Mouse (Mus musculus): Measurements from ENCODE around the gene Sltm.
"Not testable (repeated sequence)": the region's sequence is repeated elsewhere in the genome, so short reads cannot be mapped to it uniquely, and the experiment has no call there.

Gene Sltm

DNA sequence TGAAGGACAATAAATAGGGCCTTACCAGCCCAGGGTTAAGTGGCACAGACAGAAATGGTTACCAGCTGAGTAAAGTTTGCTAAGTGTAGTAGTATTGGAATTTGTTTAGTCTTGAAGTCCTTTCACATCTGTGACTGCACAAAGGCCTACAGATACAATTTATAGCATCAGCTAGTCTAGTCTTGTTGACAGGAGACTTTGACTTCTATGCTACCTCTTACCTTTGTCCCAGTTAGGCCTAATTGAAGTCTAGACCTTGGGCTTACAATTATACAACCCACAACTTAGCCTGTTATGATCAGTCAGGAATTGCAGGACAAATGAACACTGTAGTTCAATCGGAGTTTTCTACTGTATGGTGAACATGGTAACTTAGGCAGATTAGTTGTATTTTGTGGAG lies 9.0 kb downstream of the Sltm start:
- no peak for DNase-seq (ENCODE audit: extremely low spot score)

DNA sequence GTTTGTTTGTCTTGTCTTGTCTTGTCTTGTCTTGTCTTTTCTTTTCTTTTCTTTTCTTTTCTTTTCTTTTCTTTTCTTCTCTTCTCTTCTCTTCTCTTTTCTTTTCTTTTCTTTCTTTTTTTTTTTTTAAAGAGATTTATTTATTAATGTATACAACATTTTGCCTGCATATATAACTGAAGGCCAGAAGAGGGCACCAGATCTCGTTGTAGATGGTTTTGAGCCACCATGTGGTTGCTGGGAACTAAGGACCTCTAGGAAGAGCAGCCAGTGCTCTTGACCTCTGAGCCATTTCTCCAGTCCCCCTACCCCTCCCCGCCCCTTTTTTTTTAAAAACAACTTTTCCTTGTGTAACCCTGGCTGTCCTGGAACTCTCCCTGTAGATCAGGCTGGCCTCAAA lies 9.7 kb downstream of the Sltm start:
- not testable (repeated sequence) for DNase-seq (ENCODE audit: extremely low spot score)

DNA sequence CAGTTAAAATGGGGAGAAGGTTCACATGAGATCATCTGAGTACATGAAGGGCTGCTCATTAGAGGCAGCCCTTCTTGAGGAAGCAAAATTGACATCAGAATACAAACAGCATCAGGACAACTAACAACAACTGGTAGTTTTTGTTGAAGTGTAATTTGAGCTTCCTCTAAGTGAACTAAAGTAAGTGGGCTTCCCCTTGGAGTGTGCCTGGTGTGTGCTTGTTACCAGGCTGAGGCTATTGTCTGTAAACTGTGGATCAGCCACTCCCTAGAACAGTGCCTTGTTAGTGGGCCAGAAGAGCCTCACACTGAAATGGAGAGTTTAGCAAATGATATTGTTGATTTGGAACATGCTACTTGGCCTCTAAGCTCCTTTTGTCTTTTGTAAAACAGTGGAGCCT lies 12.9 kb downstream of the Sltm start:
- no peak for DNase-seq (ENCODE audit: extremely low spot score)

DNA sequence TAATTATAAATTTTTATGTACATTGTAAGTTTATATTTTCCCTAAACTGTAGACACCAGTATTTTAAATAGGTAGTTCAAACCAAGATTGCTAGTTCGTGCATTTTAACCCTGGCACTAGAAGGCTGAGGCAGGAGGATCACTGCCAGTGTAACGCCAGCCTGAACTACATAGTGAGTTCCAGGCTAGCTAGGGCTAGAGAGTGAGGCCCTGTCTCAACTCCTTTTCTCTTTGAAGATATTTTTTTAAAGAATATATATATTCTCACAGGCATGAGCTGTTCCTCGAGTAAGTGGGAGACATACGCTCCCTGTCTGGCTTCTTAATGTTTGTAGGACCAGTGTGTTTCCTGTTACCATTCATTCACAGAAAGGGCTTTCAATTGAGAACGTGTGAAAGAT lies 14.2 kb downstream of the Sltm start:
- DNase-seq (ENCODE audit: extremely low spot score), result no peak

DNA sequence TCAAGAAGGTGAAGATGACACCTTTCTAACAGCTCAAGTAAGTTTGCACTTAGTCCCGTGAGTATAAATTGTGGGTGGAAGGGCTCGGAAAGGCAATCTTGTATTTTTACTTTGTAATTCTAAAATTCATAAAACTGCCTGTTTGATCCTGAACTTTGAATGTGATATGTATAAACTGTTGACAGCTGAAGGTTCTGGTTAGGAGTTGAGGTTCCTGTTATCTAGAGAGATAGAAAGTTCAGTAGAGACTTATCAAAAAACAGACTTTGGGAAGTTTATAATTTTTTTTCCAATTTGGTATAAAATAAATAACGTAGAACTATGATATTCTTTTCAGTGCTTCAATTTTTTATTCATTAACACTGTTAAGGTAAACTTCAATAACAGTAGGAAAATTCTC lies 20.3 kb downstream of the Sltm start:
- no peak for DNase-seq (ENCODE audit: extremely low spot score)

DNA sequence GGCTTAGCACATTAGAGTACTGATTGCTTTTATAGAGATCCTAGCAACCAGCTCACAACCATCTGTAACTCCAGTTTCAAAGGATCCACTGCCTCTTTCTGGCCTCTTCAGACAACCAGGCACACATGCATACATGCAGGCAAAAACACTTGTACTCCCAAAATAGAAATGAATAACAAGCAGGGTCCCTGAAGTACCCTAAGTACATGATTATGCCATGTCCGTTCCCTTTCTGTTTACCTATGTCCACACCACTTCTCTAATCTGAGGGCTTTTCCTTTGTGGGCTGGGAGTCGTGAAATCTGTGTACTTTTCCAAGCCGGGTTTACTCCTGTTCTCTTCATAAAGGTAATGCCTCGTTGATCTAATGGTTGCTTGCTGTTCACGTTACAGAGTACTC lies 25.1 kb downstream of the Sltm start:
- DNase-seq (ENCODE audit: extremely low spot score), result no peak

DNA sequence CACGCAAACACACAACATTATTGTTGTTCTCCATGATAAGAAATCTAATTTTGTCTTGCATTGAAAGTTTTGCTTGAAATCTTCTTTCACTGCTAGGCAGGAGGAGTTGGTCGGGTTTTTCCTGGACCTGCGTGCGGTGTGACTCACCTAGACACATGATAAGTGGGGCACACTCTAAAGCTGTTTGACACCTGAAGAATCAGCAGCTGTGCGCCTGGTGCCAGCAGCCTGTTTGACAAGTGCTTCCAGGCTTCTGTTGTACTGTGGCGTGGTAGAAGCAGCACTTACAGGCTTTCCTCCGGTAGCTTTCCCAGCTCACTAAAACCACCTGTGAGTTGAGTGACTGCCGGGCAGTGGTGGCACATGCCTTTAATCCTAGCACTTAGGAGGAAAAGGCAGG lies 27.8 kb downstream of the Sltm start:
- DNase-seq (ENCODE audit: extremely low spot score), result no peak

DNA sequence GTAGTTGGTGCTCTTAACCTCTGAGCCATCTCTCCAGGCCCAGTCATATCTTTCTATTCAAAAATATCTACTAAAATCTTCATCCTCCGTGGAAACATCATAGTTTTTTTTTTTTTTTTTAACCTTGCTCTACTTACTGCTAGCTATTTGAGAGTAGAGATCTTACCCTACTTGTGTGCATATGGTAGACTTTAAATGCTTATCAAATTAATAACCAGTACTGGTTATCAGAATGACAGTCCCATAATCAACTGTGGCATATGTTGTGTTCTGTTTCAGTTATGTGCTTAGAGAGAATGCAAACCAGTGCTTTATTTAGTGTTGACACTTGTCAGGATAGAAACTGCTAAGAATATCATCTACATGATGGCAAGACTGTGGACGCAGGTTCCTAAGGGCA lies 35.6 kb downstream of the Sltm start:
- no peak for DNase-seq (ENCODE audit: extremely low spot score)

DNA sequence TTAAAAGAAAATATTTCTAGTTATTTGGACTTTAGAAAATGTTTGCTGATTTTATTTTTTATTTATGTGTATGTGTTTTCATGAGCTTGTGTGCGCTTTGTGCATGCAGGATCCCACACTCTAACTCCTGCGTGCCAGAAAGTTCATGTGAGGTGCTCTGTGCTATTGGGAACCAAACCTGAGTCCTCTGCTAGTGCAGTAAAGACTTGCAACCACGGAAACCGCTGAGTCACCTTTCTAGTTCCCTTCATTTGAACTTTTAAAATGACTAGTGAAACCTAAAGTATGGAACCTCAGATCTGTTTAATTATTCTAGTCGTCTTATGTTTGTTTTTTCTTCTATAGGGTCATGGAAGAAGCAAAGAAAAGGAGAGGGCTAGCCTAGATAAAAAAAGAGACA lies 38.4 kb downstream of the Sltm start:
- no peak for DNase-seq (ENCODE audit: extremely low spot score)

DNA sequence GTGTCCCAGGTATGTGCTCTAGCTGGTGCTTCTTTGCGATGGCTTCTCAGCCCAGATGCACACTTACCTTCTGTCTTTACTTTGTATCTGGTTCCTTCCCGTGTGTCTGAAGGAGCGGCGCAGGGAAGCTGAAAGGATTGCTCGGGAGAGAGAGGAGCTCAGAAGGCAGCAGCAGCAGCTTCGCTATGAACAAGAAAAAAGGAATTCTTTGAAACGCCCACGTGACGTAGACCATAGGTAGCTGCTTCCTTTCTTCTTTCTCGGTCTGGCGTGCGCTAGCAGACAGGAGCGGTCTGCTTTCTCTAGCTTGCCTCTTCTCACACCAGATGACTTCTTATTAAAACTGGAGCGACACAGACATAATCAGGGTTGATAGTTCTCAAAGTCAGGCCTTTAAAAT lies 42.1 kb downstream of the Sltm start:
- no peak for DNase-seq (ENCODE audit: extremely low spot score)

DNA sequence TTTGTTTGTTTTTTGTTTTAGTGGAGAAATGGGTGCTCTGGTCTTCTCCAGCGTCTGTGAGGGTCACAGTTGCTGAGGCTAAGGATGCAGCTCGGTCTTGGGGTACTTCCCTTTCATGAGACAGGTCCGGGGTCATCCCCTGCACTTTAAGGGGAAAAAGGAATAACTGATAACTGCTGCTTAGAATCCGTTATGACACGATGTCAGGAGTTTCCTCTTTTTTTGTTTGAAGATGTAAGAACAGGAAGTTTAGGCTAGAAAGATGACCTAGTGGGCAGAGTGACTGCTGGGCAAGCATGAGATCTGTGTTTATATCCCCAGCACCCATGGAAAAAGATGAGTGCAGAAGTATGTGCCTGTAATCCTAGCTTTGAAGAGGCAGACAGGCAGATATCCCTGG lies 42.6 kb downstream of the Sltm start:
- DNase-seq (ENCODE audit: extremely low spot score), result no peak

DNA sequence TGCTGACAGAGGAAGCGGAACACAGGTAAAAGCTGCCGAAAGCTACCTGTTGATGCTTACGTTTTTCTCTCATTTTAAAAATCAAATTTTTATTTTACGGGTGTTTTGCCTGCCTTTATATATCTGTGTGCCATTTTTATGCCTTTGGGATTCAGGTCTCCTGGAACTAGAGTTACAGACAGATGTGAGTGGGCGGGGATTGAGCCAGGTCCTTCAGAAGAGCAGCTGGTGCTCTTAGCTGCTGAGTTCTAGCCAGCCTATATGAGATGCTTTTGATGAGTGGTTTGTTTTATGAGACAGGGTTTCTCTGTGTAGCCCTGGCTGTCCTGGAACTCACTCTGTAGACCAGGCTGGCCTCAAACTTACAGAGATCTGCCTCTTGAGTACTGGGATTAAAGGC lies 44.6 kb downstream of the Sltm start:
- no peak for DNase-seq (ENCODE audit: extremely low spot score)

DNA sequence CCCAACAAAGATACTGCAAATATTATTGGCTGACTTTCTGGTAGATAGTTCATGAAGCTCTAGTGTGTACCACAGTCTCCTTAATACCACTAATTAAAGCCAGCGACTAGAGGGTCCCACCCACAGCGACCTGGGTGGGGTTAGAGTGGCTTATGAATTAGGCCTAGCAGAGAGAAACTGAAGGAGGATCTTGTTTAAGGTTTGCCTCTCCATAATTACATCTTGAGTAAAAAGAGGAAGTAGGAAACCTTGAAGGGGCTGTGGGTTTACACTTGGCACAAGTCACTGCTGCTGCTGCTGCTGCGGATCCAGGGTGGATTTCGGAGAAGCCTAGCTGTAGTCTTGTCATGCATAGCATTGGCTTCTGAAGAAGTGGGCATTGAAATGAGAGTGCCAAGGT lies 48.2 kb downstream of the Sltm start:
- DNase-seq (ENCODE audit: extremely low spot score), result no peak

DNA sequence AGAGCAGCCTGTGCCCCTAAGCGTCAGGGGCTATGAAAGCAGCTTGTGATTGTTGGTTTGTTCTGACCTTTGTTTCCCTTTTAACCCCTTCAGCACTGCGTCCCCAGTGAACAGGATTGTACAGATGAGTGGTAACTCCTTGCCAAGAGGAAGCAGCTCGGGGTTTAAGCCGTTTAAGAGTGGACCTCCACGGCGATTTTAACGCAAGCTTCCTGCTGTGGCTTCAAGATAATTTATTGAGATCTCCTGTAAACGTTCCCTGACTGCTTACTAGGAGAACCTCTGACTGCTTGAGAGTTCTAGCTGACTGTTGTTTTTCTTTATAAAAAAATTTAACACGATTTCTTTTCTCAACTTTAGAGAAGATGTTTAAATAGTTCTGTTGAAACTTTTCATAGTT lies 48.9 kb downstream of the Sltm start:
- no peak for DNase-seq (ENCODE audit: extremely low spot score)

DNA sequence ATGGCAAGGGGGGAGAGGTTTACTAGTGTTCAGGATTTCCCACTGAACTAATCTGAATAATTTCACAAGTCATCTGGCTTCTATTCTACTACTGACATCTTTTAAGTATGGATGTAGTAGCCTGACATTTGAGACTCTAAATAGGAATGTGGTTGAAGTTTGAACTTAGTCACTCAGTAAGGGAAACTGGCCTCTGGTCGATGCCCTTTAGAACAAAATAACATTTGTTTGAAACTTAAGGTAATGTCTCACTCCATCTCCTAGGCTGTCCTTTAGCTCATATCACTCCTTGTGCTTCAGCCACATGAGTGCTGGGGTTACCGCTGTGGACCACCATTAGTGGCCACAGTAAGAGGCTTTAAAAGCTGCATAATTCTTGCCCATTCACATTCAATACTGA lies 55.7 kb downstream of the Sltm start:
- no peak for DNase-seq (ENCODE audit: extremely low spot score)

DNA sequence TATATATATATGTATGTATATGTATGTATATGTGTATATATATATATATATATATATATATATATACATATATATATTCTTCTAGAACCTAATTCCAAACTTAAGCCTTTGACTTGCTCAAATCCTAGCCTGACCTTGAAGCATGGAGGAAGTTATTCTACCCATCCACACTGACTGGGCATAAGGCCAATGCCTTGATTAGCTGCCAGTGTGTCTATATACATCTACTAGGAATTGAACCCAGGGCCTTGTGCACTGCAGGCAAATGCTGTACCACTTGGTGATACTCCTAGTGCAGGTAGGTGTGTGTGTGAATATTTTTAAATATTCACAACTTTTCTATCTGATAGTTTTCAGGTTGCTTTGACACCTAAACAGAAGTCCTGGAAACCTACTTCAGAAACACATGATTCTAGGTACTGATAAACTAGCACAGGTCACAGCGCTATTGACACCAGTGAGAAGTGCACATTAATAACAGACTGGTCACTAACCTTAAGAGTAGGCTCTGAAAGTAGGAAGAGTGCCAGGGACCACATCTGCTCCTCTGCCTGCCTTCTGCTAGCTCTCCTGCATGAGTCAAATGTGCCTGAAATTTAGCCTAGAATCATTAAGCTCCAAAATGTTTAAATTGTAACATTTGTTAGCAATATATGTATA lies 59.8 kb downstream of the Sltm start:
- no peak for DNase-seq (ENCODE audit: extremely low spot score)

DNA sequence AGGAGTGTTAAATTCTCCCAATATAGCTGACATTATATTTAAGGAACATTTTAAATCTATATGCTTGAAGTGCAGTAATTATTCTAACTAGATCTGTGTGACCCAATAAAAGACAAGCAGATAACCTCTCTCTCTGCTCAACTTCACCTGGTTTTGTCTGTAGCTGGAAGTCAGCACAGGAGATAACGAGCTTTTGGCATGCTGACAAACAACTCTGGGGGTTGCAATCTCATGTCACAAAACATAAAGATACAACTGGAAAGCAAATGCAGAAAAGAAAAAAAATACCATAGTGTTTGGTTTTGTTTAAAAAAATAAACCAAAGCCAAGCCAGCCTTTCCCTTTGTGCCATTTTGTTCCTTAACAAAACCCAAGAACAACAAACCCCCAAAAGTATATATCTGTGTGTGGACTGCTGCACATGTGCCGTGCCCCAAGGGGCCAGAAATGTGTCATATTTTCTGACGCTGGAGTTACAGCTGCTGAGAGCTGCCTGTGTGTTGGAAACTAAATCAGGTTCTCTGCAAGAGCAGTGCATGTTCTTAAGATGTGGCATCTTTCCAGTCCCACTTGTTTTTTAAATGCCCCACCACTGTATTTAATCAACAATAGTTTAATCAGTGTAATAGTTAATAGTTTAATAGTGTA lies 68.6 kb downstream of the Sltm start:
- DNase-seq (ENCODE audit: extremely low spot score), result no peak

DNA sequence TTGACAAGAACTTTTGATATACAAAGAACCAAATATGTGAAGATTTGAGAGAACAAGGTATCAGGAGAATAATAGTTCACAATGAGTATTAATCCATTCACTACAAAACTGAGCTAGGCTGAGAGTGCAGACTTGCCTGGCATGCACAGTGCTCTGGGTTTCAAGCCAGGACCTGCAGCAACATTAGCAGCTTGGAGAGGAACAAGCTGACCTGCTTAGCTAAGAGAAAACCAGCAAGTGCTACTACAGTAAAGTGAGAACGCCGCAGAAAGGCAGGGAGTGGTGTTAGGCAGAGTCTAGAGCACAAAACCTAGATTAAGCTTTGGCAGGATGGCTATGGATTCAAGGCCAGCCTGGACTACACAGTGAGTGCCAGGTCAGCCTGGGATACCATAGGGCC lies 87.2 kb downstream of the Sltm start:
- DNase-seq (ENCODE audit: extremely low spot score), result no peak

DNA sequence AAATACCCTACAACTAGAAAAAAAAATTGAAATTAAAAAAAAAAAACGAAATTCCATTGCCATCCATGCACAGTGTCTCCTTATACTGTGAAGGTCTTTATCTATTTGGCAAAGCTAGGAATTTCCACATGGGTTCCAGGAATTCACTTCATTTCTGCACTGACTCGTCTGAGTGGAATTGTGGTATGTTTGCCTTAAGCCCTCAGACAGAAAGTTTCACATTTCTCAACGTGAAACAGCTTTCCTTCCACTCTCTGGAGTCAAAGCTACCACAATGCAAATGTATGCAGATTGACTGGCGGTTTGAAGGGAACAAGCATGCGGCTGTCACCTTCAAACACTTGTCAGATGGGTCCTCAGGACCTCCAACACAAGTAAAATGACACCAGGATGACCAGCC lies 89.1 kb downstream of the Sltm start:
- DNase-seq (ENCODE audit: extremely low spot score), result no peak

DNA sequence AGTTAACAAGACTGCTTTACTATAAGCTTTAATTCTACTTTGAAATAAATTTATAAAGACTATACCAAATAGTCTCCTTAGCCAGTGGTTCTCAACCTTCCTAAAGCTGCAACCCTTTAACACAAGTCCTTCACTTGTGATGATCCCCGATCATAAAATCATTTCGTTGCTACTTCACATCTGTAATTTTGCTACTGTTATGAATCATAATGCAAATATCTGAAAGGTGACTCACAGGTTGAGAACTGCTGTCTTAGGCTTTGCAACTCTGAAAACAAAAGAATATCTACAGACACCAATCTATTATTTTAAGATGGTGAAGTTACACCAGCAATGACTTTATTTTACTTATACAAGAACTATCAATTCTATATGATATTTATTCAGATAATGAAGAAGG lies 94.2 kb downstream of the Sltm start:
- DNase-seq (ENCODE audit: extremely low spot score), result no peak
